Mouse (Mus musculus) mouse trophoblast stem cell (cell line): ENCODE data around the gene Tmem167b.
"Not testable (repeated sequence)": the region's sequence is repeated elsewhere in the genome, so short reads cannot be mapped to it uniquely, and the experiment has no call there.

ENCODE experiments used
- in situ Hi-C, 2 experiments: fragments of 300-500 bp; cut with MseI, MboI; formaldehyde crosslinking; loops; 2 replicates in 1 of 2; 3 replicates in 1 of 2; pipeline ENCODE4 v1.15.1; 2025

Gene Tmem167b

DNA sequence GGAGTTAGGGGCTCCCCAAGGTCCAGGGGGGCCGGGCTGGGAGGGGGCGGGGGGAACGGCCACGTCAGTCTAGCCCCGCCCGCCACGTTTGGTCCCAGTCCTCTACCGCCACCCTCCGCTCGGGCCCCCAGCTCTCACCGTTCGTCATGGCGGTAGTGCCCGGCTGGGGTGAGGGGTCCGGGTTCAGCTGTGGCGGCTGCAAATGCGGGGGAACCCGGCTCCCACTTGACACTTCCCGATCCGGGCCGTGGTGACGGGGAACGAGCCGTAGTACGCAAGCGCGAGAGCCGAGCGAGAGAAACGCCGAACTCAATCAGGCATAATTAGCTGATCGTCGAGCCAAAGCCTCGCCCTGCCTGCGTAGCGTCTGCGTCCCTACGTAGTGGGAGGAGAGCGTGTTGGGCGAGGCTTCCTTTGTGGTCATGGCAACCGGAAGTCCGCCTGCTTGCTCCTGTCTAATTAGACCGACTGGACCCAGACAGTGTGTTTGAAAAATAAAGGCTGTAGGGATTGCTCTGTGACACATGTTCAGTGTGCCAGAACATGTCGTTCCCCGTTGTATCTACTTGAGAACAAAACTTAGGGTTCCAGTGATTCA is at the start of gene Tmem167b:
TSS of gene Tmem167b (minus strand) at position 334 of the 598 bp plus-strand sequence.
- in situ Hi-C loops, result no loop called here

DNA sequence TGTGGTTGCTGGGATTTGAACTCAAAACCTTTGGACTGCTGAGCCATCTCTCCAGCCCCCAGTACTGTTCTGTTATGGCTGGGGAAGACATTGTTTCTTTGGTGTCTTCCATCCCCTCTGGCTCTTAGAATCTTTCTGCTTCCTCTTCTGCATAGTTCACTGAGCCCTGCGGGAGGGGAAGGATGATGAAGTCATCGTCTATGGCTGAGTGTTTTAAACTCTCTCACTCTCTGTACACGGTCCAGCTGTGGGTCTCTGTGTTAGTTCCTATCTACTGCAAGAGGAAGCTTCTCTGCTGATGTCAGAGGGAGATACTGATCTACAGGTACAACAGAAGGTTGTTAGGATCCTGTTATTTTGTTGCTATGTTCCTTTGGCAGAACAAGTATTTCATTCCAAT is 46.6 kb upstream of the Tmem167b start:
- in situ Hi-C loops, result no loop called here

DNA sequence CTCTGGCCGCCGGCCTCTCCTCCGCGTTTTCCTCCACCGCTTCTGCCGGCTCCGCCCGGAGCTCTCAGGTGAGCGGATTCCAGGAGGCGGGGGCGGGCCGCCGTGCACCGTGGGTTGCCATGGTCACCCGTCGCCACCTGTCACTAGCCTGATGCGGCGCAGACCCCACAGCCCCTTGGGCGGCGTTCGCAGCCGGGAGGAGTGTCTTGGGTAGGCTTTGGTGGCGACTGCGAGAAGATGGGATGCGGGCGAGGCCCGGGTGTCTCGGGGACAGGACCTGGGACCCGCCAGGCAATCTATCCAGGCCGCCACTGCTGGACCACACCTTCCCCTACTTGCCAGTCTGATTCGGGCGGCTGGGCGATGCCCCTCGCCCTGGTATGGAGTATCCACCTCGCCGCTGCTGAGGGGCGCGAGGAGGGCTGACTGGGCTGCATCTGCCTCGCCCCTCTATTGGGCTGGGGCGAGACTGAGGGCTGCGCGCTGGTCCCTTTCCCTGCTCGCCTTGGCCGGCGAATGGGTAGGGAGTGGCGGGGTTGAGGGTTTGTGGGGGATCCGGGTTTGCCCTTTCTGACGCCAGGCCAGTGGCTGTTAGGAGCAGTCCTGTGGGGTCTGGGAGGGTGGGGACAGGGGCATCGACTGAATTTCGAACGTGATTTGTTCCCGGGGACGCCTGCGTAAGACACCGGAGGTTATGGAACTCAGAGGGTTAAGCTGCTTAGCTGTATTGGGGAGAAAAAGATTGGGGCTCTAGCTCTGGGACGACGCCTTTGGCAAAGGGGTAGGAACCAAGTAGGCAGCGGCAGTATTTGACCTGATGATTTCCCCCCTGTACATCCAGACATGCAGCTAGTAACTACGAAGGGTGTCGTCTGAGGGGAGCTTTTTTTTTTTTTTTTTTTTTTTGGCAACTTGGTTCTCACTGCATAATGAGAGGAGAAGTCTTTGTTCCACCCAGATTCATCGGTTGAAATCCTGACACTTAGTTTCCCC is 29.6 kb upstream of the Tmem167b start:
- in situ Hi-C loops, result no loop called here

DNA sequence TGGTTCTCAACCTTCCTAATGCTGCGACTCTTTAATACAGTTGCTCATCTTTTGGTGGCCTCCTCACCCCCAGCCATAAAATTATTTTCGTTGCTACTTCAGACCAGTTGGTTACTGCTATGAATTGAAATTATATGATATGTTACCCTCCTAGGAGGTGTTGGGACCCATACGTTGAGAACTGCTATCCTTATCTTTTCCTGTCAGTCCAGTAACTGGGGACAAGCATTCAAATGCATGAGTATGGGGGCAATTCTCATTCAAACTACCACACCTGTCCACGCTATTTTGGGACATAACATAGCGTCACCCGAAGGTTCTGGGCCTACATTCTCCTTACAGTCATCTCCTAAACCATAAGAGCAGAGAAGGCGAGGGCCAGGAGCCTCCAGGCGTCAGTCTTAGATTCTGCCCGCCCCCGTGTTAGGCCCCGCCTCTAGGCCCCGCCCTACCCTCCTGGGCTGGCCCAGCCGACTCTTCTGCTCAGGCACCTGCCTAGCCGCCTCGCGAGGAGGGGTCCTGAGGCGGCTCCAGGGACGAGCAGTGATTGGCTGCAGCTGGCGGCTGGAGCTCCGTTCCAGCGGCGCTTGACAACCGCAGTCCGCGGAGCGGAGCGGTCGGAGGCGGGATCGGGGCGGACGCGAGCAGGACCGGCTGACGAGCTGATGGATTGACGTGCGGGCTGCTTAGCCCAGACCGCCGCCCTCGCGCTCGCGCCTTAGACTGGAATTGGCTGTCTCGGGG is 28.7 kb upstream of the Tmem167b start, which contains the start of gene Wdr47:
TSS of gene Wdr47 (plus strand) at position 494 of the 744 bp plus-strand sequence.
- in situ Hi-C loops, result no loop called here

DNA sequence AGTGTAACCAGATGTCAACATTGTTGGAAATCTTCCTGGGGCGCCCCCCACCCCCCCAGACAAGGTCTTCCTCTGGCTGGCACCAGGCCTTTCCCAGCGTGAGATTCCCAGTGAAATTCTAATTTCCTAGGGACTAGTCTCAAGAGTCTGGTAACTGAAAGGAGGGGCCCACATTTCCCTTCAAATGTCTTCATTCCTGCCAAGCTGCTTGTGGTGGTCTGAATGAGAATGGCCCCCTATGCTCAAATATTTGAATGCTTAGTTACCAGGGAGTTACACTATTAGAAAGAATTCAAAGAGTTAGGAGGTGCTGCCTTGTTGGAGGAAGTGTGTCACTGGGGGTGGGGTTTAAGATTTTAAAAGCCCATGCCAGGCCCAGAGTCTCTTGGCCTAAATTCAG is 26.2 kb upstream of the Tmem167b start:
- in situ Hi-C loops, result no loop called here

DNA sequence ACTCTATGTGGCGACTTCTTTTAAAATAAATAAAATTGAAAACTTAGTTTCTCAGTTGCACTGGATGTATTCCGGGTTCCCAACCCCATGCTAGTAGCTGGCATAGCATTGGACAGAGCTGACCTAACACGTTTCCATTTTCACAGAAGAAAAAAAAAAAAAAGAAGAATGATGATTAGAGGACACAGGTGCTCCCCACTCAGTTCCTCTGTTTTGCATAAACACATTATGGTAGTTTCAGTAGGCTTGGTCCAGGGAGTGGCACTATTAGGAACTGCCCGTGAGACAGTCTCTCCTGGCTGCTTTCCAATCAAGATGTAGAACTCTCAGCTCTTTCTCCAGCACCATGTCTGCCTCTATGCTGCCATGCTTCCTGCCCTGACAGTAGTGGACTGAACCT is 22.3 kb upstream of the Tmem167b start:
- in situ Hi-C loops, result no loop called here

DNA sequence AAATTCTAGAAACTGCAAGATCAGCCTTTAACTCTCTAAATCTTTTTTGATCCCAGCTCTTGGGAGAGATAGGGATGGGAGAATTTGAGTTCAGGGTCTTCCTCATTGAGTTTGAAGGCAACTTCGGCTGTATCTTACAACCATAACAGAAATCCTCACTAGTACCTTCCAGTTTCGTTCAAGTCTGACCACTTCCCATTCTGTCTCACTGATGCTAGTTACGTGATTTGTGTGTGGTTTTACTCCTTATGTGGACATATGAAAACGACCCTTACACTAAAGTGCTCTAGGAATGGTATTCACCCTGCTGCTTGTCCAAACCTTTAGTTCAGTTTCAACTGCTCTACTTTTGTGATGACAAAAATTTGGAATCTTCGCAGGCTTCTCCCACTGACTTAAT is 11.8 kb upstream of the Tmem167b start:
- in situ Hi-C loops, result no loop called here

DNA sequence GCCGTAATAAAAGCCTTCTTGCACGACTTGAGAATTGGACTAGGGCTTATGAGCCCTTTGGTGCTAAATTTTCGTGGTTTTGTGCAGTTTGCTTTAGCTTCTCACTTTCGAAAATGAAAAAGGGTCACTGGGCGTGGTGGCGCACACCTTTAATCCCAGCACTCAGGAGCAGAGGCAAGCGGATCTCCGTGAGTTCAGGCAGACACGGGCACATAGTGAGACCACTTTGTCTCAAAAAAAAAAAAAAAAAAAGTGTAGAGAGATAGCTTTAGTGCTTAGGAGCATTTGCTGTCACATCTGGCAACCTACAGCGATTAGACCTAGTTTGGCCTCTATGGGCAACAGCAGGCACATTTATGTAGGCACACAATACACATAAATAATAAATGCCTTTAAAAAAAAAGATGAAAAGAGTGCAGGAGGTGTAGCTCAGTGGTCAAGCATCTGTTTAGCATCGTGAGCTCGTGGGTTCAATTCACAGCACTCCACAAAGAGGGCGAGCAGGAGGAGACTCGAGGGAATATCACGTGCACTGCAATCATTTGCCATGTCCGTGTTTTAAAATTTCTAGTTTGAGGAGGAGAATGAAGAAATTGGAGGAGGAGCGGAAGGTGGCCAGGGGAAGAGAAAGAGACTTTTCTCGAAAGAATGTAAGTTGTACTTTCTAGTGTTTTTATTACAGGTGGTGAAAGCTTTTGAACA is 10.2 kb upstream of the Tmem167b start:
- in situ Hi-C loops, result no loop called here

DNA sequence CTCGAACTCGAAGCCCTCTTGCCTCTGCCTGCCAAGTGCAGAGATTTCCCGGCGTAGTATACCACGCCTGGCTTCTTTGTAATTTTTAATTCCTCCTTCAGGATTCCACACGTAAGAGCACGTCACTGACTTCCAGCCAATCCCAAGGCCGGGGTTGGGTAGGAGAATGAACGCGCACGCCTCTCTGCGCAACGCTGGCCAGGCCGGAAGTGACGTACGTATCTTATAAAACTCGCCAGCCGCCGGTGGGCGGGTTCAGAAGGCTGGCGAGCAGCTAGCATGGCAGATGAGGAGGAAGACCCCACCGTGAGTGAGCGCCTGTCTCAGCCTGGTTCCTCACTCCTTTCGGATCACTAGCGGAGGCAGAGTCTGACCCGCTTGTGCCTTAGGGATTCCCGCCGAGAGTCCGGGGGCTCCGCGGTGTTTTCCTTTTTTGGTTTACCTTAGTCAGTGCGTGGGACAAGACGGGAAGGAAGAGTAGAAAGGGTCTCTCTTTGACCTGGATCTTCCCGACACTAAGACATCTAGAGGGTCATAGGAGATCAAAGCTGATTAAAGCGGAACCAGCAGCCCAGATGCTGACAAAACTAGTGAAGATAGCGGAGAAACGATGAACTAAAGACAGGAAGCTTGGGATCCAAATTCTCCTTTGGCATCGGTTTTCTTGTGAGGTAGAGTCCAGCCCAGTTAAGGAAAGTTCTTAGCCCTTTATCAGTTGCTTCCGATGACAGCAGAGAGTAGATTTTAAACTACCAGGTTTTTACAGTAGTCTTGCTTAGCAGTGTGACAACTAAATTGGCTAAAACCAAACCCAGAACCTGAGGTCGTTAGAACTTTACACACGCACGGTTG is 9.4 kb upstream of the Tmem167b start, which contains the start of gene Taf13:
TSS of gene Taf13 (plus strand) at position 256 of the 852 bp plus-strand sequence.
- in situ Hi-C loops, result no loop called here

DNA sequence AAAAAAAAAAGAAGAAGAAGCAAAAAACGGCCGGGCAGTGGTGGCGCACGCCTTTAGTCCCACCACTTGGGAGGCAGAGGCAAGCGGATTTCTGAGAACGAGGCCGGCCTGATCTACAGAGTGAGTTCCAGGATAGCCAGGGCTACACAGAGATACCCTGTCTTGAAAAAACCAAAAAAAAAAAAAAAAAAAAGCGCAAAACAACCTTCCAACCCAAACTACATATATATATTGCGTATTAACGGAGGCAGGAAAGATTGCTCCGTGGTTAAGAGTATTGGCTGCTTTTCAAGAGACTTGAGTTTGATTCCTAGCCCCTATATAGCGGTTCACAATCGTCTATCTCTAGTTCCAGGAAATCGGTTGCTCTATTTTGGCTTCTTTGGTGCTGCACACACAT is 8.5 kb upstream of the Tmem167b start:
- in situ Hi-C loops, result no loop called here

DNA sequence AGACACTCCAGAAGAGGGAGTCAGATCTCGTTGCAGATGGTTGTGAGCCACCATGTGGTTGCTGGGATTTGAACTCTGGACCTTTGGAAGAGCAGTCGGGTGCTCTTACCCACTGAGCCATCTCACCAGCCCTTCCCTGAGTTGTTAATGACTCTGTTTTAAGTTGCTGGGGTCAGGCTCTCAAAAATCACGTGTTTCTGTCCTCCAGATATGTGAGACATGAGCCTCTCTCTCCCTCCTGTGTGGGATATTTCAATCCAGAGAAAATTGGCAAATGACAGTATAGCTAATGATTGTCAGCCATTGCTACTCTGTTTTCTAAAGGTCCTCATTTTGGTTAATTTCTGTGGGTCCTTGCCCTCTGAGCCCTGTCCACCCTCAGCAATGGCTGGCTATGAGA is 7.4 kb upstream of the Tmem167b start:
- in situ Hi-C loops, result not testable (repeated sequence)

DNA sequence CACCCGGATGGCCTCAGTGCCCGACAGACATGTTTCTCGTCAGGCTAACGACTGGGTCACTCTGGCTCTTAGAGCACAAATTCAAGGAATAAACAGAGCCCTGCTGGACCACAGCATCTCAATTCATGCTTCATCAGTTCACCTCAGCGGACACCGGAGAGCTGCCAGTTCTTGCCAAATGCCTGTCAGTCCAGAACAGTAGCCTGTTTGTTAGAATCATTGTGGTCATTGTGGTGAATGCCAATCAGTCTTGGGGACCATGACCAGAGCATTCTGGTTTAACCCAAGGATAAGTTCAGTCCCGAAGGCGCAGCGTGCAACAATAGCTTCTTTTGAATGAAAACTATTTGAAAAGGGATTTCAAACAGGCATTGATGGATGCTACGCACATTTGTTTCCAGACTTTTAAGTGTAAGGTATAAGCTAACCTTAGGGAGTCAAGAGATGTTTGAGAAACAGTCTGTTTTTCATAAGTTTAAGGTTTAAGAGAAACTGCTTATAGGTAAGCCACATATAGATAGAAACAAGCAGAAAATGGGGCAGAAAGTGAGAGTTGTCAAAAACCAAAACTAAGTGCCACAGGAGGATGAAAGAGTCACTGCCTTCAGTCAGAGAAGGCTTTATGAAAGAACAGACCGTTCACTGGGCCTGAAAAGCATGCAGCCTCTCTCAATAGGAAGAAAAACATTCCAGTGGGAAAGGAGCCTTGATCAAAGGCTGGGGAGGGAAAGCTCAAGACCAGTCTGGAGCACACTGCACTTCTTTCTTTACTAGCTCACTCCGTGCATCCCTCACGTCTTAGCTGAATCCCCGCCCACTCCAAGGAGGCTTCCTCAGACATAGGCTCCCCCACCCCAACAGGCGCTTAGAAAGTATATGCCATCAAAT is 6.0 kb upstream of the Tmem167b start:
- in situ Hi-C loops, result no loop called here

DNA sequence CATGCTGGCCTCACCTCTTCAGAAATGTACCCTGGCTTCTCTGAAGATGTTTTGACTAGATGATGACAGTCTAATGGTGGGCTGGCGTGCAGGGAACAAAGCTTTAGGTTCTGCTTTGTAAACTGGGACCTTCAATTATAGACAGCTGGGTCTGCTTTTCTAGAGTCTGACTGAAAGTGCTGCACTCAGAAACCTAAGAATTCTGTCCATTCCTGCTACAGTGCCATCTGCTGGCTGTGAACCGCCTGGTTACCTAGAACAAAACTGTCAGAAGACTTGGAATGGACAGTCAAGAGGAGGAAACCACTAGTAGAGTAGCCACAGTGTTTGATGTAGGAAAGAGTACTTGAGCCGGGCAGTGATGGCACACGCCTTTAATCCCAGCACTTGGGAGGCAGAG is 1.0 kb upstream of the Tmem167b start:
- in situ Hi-C loops, result no loop called here

DNA sequence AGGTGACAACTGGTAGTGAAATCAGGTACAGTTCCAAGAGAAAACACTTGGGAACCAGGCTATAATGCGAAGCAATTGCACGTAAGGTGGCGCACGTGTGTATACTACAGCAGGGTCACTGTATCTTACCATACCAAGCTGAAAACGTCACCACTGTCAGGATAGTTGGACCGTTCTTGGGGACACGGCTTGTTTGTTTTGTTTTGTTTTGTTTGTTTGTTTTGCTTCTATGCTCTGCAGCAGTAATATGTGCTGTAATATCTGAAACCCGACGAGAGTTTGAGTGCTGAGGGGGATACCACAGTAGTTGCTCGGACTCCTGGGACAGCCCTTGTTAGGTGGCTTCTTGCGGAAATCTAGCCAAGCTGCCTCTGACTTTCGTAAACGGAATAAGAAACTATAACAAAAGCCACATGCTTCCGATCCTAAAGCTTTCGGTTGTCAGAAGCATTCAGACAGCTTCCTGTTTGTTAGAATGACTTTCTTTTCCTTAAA is 558 bp upstream of the Tmem167b start:
- in situ Hi-C loops, result no loop called here

DNA sequence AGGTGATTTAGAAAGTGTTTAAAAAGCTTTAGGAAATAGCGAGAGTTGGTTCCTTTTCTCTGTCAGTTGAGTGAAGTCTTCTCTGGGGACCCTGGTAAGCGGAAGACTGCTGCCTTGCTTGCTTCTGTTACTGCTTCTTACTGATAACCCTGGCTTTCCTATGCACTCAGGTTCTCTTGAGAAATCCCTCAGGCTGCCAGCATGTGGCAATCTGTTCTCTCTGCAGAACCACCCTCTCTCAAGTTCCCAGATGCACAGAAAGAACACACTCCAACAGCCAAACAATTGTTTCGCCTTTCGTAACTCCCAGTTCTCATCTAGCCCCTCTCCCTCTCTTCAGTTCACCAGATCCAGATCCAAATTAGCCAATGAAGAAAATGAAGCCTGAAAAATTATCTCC is 4.4 kb downstream of the Tmem167b start:
- in situ Hi-C loops, result no loop called here

DNA sequence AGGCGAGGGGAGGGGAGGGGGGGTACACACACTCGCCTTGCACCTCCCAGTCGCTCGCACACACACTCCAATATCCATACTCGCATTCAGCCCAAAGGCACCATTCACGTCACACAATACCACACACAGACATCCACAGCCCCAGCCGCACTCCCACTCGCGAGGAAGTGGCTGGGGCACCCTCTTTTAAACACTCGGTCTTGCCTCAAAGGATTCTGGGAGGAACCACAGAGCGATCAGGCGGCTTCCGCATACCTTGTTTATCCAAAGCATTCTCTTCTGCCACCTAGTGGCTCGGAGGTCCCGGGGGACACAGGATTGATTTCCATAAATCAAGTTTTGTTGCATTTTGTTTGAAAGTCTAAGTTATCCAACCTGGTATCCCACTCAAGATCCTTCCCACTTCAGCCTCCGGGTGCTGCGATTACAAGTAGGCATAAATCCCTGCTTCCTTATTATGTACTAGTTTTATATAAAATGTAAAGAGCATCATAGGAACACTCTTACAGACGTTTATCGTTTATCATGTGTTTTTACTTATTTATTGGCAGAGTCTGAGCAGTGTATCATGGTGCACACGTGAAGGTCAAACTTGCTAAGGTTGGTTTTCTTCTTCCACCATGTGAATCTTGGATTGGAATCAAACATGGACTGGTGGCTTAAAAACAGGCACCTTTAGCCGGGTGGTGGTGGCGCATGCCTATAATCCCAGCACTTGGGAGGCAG is 7.5 kb downstream of the Tmem167b start:
- in situ Hi-C loops, result no loop called here

DNA sequence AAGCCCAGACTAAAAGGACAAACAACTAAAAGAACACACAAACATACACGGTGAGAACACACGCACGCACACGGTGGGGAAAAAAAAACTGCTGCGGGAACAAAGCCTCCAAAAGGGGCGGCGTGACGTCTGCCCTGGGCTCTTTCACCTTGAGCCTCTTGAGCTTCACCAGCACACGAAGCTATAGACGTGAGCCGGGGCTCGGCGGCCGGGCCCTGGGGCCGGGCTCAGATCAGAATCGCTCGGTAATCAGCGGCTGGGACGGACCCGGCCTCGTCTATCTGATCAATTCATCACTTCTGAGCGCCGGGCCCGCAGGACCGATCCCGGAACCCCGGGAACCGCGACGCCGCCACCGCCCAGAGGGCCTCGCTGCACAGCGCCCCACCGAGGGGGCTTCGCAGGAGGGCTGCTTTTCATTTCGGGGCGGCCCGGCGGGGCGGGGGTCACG is 8.1 kb downstream of the Tmem167b start:
- in situ Hi-C loops, result no loop called here

DNA sequence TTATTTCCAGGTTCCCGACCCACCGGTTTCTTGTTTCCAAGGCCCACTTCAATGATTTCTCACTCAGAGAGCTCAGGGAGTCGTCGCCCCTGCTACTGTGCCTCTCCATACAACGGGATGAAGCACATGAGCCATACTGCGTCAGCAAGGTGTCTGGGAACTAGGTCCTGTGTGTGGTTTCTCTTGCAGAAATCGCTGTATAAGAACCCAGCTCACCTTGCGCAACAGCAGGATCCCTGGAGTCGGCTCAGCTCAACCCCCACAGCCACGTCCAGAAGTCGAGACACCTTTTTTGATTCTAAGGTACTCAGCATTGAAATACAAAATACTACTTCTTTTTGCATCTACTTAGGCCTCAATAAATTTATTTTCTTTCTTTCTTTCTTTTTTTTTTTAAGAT is 20.0 kb downstream of the Tmem167b start:
- in situ Hi-C loops, result no loop called here

DNA sequence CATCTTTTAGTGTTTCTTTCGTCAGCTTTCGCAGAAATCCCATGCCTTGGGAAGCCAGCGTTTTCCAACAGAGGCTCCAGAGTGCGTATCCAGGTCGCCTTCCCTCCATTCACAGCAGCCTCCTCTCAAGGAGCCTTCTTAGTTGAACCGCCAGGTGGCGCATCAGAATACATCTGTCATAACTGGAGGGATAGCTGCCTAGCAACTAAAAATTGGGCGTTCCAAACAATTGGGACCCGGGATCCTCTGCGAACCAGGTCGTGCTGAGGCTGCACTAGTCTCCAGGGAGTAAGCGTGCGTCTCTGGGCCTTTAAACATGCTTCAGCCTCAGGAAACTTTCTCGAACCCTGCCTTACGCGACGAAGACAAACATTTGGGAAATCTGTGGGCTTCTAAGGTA is 25.0 kb downstream of the Tmem167b start:
- in situ Hi-C loops, result no loop called here
